Mouse (Mus musculus): Measurements from ENCODE around the gene Dennd6b. TPM values are rescaled to one million over a fixed set of nuclear protein-coding genes. Genes with fewer than 3 reads are reported as not detected.

Gene Dennd6b
- polyA plus RNA-seq (2014; fragmentation: Illumina TruSeq; extraction: RNeasy Lipid Tissue Mini Kit (QIAGEN cat#74804); ENCODE audit: low read depth, low replicate concordance) = 1.0 TPM

GRCm38 (mm10) chr15:89196313-89196706 is at the start of gene Dennd6b:
Gene Dennd6b, minus strand, starts transcription at chr15:89196496.

GRCm38 (mm10) chr15:89210915-89211715 is 14.8 kb upstream of the Dennd6b start, which contains the start of gene Ppp6r2:
Gene Ppp6r2, plus strand, starts transcription at chr15:89211553.

DNA sequence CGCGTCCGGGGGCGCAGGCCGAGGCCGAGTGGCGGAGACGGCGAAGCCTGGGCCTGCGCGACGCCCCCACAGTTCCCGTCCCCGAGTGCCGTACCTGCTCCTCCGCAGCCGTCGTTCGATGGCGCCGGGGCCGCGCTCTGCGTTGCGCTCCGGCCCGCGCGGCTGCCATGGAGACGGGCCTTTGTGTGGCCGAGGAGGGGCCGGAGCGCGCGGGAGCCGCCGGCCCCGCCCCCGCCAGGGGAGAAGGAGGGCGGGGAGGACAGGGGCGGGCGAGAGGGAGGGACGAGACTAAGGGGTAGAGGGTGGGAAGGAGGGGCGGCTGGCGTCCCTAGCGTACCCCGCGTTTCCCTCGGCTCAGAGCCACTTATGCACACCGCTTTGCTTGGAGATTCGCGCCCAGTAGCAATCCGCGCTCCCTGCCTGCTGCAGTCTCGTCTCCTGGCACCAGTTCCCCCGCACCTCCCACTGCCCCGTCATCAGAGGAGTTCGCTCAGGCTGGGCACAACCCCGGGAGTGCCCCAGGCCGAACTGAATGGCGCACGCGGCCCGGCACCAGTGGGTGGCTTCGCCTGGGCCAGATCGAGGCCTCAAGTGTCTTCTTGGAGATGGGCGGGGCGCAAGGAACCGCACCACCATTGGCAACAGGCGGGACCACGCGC is 15.6 kb downstream of the Dennd6b start, which contains the start of gene Plxnb2:
Gene Plxnb2, minus strand, starts transcription at position 218 of the 659 bp plus-strand sequence.

DNA sequence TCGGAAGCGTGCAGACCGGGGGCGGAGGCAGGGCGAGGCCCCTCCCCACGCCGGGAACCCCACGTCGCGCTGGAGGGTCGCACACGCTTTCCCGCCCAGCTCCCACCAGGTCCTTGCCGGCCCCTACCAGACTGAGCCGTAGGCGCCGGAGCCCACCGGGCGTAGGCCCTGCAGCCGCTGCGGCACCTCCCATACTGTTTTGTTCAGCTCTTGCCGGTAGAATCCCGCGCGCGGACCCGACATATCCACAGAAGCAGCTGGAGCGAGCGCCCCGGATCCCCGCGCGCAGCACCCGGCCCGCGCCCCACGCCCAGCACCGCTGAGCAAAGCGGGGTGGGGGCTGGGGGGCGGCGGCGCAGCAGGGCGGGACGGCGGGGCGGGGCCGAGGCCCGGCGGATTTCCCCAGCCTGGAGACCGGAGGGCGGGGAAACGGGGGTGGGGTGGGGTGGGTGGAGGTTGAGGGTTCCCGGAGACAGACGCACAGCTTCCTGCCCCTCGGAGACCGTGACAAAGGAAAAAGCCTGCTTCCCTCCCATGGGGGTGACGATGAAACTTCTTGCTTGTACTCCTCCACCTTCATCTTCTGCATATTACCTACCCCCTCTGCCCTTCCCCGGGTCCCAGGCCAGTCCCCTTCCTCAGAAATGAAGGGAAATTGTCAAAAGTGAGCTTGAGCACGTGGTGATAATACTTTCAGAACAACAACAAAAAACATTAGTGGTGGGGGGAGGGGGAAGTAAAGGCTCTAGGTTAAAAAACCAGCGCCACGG is 46.8 kb downstream of the Dennd6b start, which contains the start of gene Mapk11:
Gene Mapk11, minus strand, starts transcription at position 358 of the 770 bp plus-strand sequence.

GRCm38 (mm10) chr15:89140659-89141252 is 55.5 kb downstream of the Dennd6b start, which contains the start of gene Mapk12:
Gene Mapk12, minus strand, starts transcription at chr15:89140703.

Other genes starting within 250 kb of the Dennd6b start
- 91.5 TPM for gene Ttll8, start 242.1 kb downstream of the Dennd6b start, polyA plus RNA-seq (2014; fragmentation: Illumina TruSeq; extraction: RNeasy Lipid Tissue Mini Kit (QIAGEN cat#74804); ENCODE audit: low read depth, low replicate concordance)
- 14.4 TPM for gene Mlc1, start 217.5 kb downstream of the Dennd6b start, polyA plus RNA-seq (2014; fragmentation: Illumina TruSeq; extraction: RNeasy Lipid Tissue Mini Kit (QIAGEN cat#74804); ENCODE audit: low read depth, low replicate concordance)
- 50.2 TPM for gene Mov10l1, start 213.6 kb downstream of the Dennd6b start, polyA plus RNA-seq (2014; fragmentation: Illumina TruSeq; extraction: RNeasy Lipid Tissue Mini Kit (QIAGEN cat#74804); ENCODE audit: low read depth, low replicate concordance)
- not detected for gene Panx2, start 136.8 kb downstream of the Dennd6b start, polyA plus RNA-seq (2014; fragmentation: Illumina TruSeq; extraction: RNeasy Lipid Tissue Mini Kit (QIAGEN cat#74804); ENCODE audit: low read depth, low replicate concordance)
- 0.84 TPM for gene Trabd, start 121.4 kb downstream of the Dennd6b start, polyA plus RNA-seq (2014; fragmentation: Illumina TruSeq; extraction: RNeasy Lipid Tissue Mini Kit (QIAGEN cat#74804); ENCODE audit: low read depth, low replicate concordance)
- 1.8 TPM for gene Selenoo, start 107.4 kb downstream of the Dennd6b start, polyA plus RNA-seq (2014; fragmentation: Illumina TruSeq; extraction: RNeasy Lipid Tissue Mini Kit (QIAGEN cat#74804); ENCODE audit: low read depth, low replicate concordance)
- 1.2 TPM for gene Tubgcp6, start 73.4 kb downstream of the Dennd6b start, polyA plus RNA-seq (2014; fragmentation: Illumina TruSeq; extraction: RNeasy Lipid Tissue Mini Kit (QIAGEN cat#74804); ENCODE audit: low read depth, low replicate concordance)
- gene Hdac10, start 67.8 kb downstream of the Dennd6b start, polyA plus RNA-seq (2014; fragmentation: Illumina TruSeq; extraction: RNeasy Lipid Tissue Mini Kit (QIAGEN cat#74804); ENCODE audit: low read depth, low replicate concordance) = not detected
- gene Mapk12, start 55.8 kb downstream of the Dennd6b start, polyA plus RNA-seq (2014; fragmentation: Illumina TruSeq; extraction: RNeasy Lipid Tissue Mini Kit (QIAGEN cat#74804); ENCODE audit: low read depth, low replicate concordance) = 0.18 TPM
- 0.31 TPM for gene Mapk11, start 46.9 kb downstream of the Dennd6b start, polyA plus RNA-seq (2014; fragmentation: Illumina TruSeq; extraction: RNeasy Lipid Tissue Mini Kit (QIAGEN cat#74804); ENCODE audit: low read depth, low replicate concordance)
- 4.6 TPM for gene Plxnb2, start 15.7 kb downstream of the Dennd6b start, polyA plus RNA-seq (2014; fragmentation: Illumina TruSeq; extraction: RNeasy Lipid Tissue Mini Kit (QIAGEN cat#74804); ENCODE audit: low read depth, low replicate concordance)
- 16.1 TPM for gene Ppp6r2, start 15.1 kb upstream of the Dennd6b start, polyA plus RNA-seq (2014; fragmentation: Illumina TruSeq; extraction: RNeasy Lipid Tissue Mini Kit (QIAGEN cat#74804); ENCODE audit: low read depth, low replicate concordance)
- 5.4 TPM for gene Sbf1, start 118.8 kb upstream of the Dennd6b start, polyA plus RNA-seq (2014; fragmentation: Illumina TruSeq; extraction: RNeasy Lipid Tissue Mini Kit (QIAGEN cat#74804); ENCODE audit: low read depth, low replicate concordance)
- not detected for gene Adm2, start 126.2 kb upstream of the Dennd6b start, polyA plus RNA-seq (2014; fragmentation: Illumina TruSeq; extraction: RNeasy Lipid Tissue Mini Kit (QIAGEN cat#74804); ENCODE audit: low read depth, low replicate concordance)
- gene Miox, start 137.9 kb upstream of the Dennd6b start, polyA plus RNA-seq (2014; fragmentation: Illumina TruSeq; extraction: RNeasy Lipid Tissue Mini Kit (QIAGEN cat#74804); ENCODE audit: low read depth, low replicate concordance) = 0.21 TPM
- 1.1 TPM for gene Lmf2, start 159.2 kb upstream of the Dennd6b start, polyA plus RNA-seq (2014; fragmentation: Illumina TruSeq; extraction: RNeasy Lipid Tissue Mini Kit (QIAGEN cat#74804); ENCODE audit: low read depth, low replicate concordance)
- 9.2 TPM for gene Ncaph2, start 159.2 kb upstream of the Dennd6b start, polyA plus RNA-seq (2014; fragmentation: Illumina TruSeq; extraction: RNeasy Lipid Tissue Mini Kit (QIAGEN cat#74804); ENCODE audit: low read depth, low replicate concordance)
- 0.62 TPM for gene Sco2, start 177.3 kb upstream of the Dennd6b start, polyA plus RNA-seq (2014; fragmentation: Illumina TruSeq; extraction: RNeasy Lipid Tissue Mini Kit (QIAGEN cat#74804); ENCODE audit: low read depth, low replicate concordance)
- not detected for gene Tymp, start 180.5 kb upstream of the Dennd6b start, polyA plus RNA-seq (2014; fragmentation: Illumina TruSeq; extraction: RNeasy Lipid Tissue Mini Kit (QIAGEN cat#74804); ENCODE audit: low read depth, low replicate concordance)
- not detected for gene Odf3b, start 182.8 kb upstream of the Dennd6b start, polyA plus RNA-seq (2014; fragmentation: Illumina TruSeq; extraction: RNeasy Lipid Tissue Mini Kit (QIAGEN cat#74804); ENCODE audit: low read depth, low replicate concordance)
- gene Klhdc7b, start 188.4 kb upstream of the Dennd6b start, polyA plus RNA-seq (2014; fragmentation: Illumina TruSeq; extraction: RNeasy Lipid Tissue Mini Kit (QIAGEN cat#74804); ENCODE audit: low read depth, low replicate concordance) = not detected
- 49.1 TPM for gene Syce3, start 214.0 kb upstream of the Dennd6b start, polyA plus RNA-seq (2014; fragmentation: Illumina TruSeq; extraction: RNeasy Lipid Tissue Mini Kit (QIAGEN cat#74804); ENCODE audit: low read depth, low replicate concordance)
- 21.4 TPM for gene Cpt1b, start 229.4 kb upstream of the Dennd6b start, polyA plus RNA-seq (2014; fragmentation: Illumina TruSeq; extraction: RNeasy Lipid Tissue Mini Kit (QIAGEN cat#74804); ENCODE audit: low read depth, low replicate concordance)
- gene C730034F03Rik, start 233.1 kb upstream of the Dennd6b start, polyA plus RNA-seq (2014; fragmentation: Illumina TruSeq; extraction: RNeasy Lipid Tissue Mini Kit (QIAGEN cat#74804); ENCODE audit: low read depth, low replicate concordance) = 8.2 TPM
- 0.28 TPM for gene Gm44502, start 233.2 kb upstream of the Dennd6b start, polyA plus RNA-seq (2014; fragmentation: Illumina TruSeq; extraction: RNeasy Lipid Tissue Mini Kit (QIAGEN cat#74804); ENCODE audit: low read depth, low replicate concordance)
- 36.5 TPM for gene Chkb, start 233.4 kb upstream of the Dennd6b start, polyA plus RNA-seq (2014; fragmentation: Illumina TruSeq; extraction: RNeasy Lipid Tissue Mini Kit (QIAGEN cat#74804); ENCODE audit: low read depth, low replicate concordance)

Measured in testis, adult 10 weeks (tissue).